Mouse (Mus musculus) C2C12 (cell line): ENCODE results near the gene Ston2. TPM values are rescaled to one million over a fixed set of nuclear protein-coding genes. Genes with fewer than 3 reads are reported as not detected.

ENCODE experiments used
- H3K27me3 ChIP-seq: one replicate; pipeline ENCODE4 v1.6.1; 2011; ENCODE audit not compliant: control insufficient read depth, insufficient read depth, insufficient read length
- H3K36me3 ChIP-seq: one replicate; pipeline ENCODE4 v1.6.1; 2011; ENCODE audit not compliant: control insufficient read depth, insufficient read depth
- H3K4me3 ChIP-seq: one replicate; pipeline ENCODE4 v1.5.1; 2011; ENCODE audit warnings: mild to moderate bottlenecking, control low read depth; ENCODE audit not compliant: poor library complexity, insufficient read depth, severe bottlenecking
- H3K79me2 ChIP-seq: one replicate; pipeline ENCODE4 v1.6.1; 2011; ENCODE audit not compliant: control insufficient read depth, insufficient read depth
- H3K79me3 ChIP-seq: one replicate; pipeline ENCODE4 v1.6.1; 2011; ENCODE audit warnings: low read depth, control low read depth
- H3ac ChIP-seq: one replicate; pipeline ENCODE3; 2011; ENCODE audit warnings: low read depth; ENCODE audit not compliant: control insufficient read depth, insufficient read length
- CEBPB ChIP-seq: IDR thresholded peaks from one replicate; pipeline ENCODE4 v1.6.1; 2011; ENCODE audit warnings: low read depth, mild to moderate bottlenecking, control low read depth, moderate library complexity
- CTCF ChIP-seq: IDR thresholded peaks from one replicate; pipeline ENCODE4 v1.5.1; 2011; ENCODE audit not compliant: control insufficient read depth, insufficient read depth, insufficient read length
- FOSL1 ChIP-seq: IDR thresholded peaks from one replicate; pipeline ENCODE4 v1.8.0; 2011; ENCODE audit warnings: mild to moderate bottlenecking, low read length; ENCODE audit not compliant: poor library complexity, insufficient read depth, severe bottlenecking
- MAX ChIP-seq: IDR thresholded peaks from one replicate; pipeline ENCODE4 v1.6.1; 2011; ENCODE audit warnings: mild to moderate bottlenecking, control low read depth
- MYOD1 ChIP-seq: IDR thresholded peaks from one replicate; pipeline ENCODE4 v1.6.1; 2011; ENCODE audit warnings: low read depth; ENCODE audit not compliant: control insufficient read depth, insufficient read length
- MYOG ChIP-seq: IDR thresholded peaks from one replicate; pipeline ENCODE4 v1.6.1; 2011; ENCODE audit not compliant: control insufficient read depth, insufficient read length; ENCODE audit errors: extremely low read depth
- USF1 ChIP-seq: IDR thresholded peaks from one replicate; pipeline ENCODE4 v1.6.1; 2011; ENCODE audit warnings: low read depth, mild to moderate bottlenecking, control low read depth, moderate library complexity
- polyA plus RNA-seq: library from polyadenylated mRNA; unstranded; fragments of >200 nt; fragmentation: generic; extraction: Trizol; gene quantifications from one replicate; pipeline ENCODE4 v1.2.1, GENCODE M21; 2012; ENCODE audit warnings: missing spikeins

Ston2 gene
- polyA plus RNA-seq, 1 experiment, result 11.6 TPM

DNA sequence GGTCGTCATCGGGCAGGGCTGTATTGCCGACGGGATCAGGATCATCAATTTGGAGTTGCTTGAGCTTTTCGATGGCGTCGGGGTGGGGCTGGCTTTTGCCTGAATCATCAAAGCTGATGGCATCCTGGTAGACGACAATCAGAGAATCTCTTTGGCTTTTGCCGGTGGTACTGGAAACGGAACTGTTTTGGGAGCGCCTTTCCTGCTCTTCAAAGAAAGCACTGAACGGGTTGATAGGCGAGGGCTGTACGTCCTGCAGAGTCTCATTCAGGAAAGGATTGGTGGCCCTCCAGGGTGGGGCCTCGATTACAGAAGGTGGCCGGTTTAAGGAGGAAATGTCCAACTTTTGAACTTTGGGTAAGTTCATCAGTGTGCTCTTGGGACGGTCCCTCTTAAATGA is 139.8 kb downstream of the Ston2 start:
- H3K79me3 ChIP-seq, result no peaks in the 10 kb centered on the region
- TF ChIP-seq FOSL1 (no peak), MYOG (no peak), USF1 (no peak), MAX (no peak), CEBPB (no peak), MYOD1 (no peak), CTCF (no peak)
- no peak overlapping the region for H3K4me3 ChIP-seq
- H3K79me2 ChIP-seq, result no peaks in the 10 kb centered on the region
- no peaks in the 10 kb centered on the region for H3K27me3 ChIP-seq
- no peaks in the 10 kb centered on the region for H3K36me3 ChIP-seq
- no peak overlapping the region for H3ac ChIP-seq

DNA sequence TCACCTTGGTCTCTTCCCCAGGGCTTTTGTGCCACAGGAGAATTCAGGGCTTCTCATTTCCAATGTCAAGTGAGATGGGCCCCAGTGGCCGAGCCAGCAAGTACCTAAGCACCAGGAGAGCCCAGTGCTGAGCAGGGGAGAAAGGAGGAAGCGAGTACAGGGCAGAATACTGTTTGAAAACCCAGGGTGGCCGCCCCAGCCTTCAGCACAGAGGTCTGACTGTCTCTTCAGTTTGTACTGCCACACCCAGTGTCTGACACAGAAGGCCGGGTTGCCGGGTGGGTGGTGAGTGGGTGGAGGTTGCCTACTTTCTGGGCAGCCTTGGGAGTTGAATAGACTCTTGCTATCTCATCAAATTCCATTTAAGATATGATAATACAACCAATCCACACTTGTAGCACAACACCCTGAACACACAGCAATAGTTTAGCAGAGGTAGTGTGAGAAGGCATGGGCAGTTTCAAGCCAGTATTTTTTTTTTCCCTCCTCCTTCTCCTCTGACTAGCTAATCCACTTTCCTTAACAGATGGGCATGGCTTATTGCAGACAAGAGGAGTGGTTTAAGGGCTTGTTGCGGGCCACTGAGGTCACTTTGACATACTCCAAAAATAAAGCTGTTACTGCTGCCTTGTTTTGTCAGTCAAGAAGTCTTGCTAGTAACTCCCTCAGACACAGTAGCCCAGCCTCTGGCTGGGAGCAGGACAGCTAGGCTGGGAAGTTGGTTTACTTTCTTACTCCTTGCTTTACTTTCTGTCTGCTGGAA is 142.6 kb downstream of the Ston2 start:
- Histone ChIP-seq H3K36me3 (no peaks in the 10 kb centered on the region), H3K79me3 (no peaks in the 10 kb centered on the region), H3K27me3 (no peaks in the 10 kb centered on the region), H3K4me3 (no peak overlapping the region), H3ac (no peak overlapping the region), H3K79me2 (no peaks in the 10 kb centered on the region)
- no peak for TF ChIP-seq MYOD1

DNA sequence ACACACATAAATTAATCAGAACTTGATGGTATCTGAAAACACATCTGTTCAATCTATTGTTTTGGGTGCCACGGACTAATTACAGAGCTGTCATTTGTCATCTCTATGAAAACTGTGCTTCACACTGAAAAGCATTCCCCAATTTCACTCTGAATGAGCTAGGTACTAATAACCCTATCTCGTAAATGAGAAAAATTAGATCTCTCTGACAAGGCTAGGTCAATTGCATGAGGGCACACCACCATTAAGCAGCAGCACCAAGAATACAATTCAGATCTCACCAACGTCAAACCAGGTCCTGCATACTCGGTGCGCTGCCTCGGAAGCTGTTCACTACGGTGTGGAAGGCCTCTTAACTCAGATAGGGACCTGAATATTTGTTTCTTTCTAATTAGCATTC is 145.0 kb downstream of the Ston2 start:
- TF ChIP-seq FOSL1 (no peak), USF1 (no peak), CTCF (no peak), MAX (no peak), CEBPB (no peak), MYOG (no peak), MYOD1 (no peak)
- Histone ChIP-seq H3K4me3 (no peak overlapping the region), H3K79me2 (no peaks in the 10 kb centered on the region), H3ac (no peak overlapping the region), H3K27me3 (no peaks in the 10 kb centered on the region), H3K36me3 (no peaks in the 10 kb centered on the region), H3K79me3 (no peaks in the 10 kb centered on the region)

DNA sequence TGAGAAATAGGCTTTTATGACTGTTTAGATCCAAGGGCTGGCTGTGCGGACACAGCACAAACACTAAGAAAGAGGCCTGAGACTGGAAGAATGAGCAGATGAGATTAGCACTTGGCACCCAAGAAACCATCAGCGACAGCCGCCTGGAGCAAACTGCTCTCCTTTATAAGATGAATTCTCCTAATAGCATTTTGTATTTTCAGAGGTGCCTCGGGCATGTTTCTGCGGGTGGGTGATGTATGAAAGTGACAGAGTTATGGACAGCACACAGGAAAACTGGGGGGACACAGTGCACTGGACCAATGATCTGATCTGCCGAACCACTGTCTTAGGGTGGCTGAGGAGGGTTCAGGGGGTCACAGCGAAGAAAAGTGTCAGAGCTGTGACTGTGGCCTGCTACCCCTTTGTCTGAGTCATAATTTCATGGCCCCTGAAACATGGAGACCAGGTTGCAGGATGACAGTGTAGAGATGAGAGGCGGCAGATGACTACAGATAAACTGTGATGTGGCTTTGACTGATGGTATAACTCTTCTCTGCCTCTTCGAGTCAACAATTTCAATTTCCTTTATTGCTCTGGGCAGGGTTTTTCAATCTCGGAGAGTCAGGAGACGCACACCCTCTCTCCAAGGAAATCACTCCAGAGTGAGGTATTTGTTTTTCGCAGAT is 145.6 kb downstream of the Ston2 start:
- H3ac ChIP-seq, result no peak overlapping the region
- H3K4me3 ChIP-seq, result no peak overlapping the region
- H3K36me3 ChIP-seq, result no peaks in the 10 kb centered on the region
- no peaks in the 10 kb centered on the region for H3K27me3 ChIP-seq
- no peak for TF ChIP-seq FOSL1
- no peak for TF ChIP-seq MYOD1
- no peak for TF ChIP-seq MAX
- TF ChIP-seq CEBPB, result no peak
- no peak for TF ChIP-seq USF1
- TF ChIP-seq CTCF, result no peak
- TF ChIP-seq MYOG, result no peak
- H3K79me2 ChIP-seq, result no peaks in the 10 kb centered on the region
- H3K79me3 ChIP-seq, result no peaks in the 10 kb centered on the region

DNA sequence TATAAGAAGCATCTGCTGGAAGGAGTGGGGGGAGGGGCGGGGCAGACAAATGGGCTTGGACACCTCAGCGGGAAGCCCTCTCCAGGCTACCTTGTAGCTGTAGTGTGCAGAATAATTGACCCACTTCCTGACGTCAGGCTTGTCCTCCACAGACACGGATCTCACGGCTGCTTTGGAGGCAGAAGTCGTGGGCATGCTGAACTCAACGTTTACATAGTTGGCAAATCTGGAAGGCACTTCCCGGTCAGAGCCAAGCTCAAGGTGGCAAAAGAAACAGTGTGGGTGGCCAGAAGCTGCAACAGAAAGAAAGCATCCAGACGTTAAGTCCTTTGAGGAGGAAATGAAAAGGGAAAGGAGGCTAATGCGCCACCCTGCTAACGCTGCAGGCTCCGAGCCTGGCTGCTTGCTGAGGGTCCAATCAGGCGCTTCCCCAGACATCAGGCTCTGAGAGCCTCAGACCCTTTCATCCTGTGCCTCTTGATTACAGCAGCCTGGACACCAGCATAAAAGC is 146.5 kb downstream of the Ston2 start:
- H3K4me3 ChIP-seq, result no peak overlapping the region
- no peaks in the 10 kb centered on the region for H3K79me3 ChIP-seq
- H3K79me2 ChIP-seq, result no peaks in the 10 kb centered on the region
- TF ChIP-seq USF1 (no peak), MAX (no peak), CTCF (no peak), FOSL1 (no peak), MYOG (no peak), CEBPB (no peak), MYOD1 (no peak)
- H3ac ChIP-seq, result no peak overlapping the region
- no peaks in the 10 kb centered on the region for H3K27me3 ChIP-seq
- no peaks in the 10 kb centered on the region for H3K36me3 ChIP-seq

- H3ac ChIP-seq, result no peak overlapping the region
- no peaks in the 10 kb centered on the region for H3K36me3 ChIP-seq
- no peaks in the 10 kb centered on the region for H3K79me2 ChIP-seq
- no peak overlapping the region for H3K4me3 ChIP-seq
- TF ChIP-seq FOSL1 (no peak), MAX (no peak), CEBPB (no peak), MYOG (no peak), USF1 (no peak), MYOD1 (no peak), CTCF (no peak)
- H3K27me3 ChIP-seq, result no peaks in the 10 kb centered on the region
- H3K79me3 ChIP-seq, result no peaks in the 10 kb centered on the region
Measured at GRCm38 (mm10) chr12:91641133-91641532, 147.1 kb downstream of the Ston2 start.
